In genomic region chr6:120463086-120463871, GRCm38 (mm10) we compare ENCODE assay signal across 8 mouse cellular contexts. TPM values are rescaled to one million over a fixed set of nuclear protein-coding genes. Genes with fewer than 3 reads are reported as not detected.
DNase-seq lines count a peak whose midpoint lies in the region; ATAC-seq lines count a peak whose summit lies in the region.

TSS of gene Il17ra (plus strand) at chr6:120463247.

- H3K27me3 ChIP-seq in hindbrain, embryonic 15.5 days = peaks cover 7% of the 10 kb centered on the region; the same call in 1 of the 2 replicates
- peaks cover 36% of the 10 kb centered on the region for H3K27me3 ChIP-seq in limb, embryonic 15.5 days
- peaks cover 40% of the 10 kb centered on the region for H3K27me3 ChIP-seq in midbrain, embryonic 15.5 days (replicated peaks)

- DNase-seq in heart, adult 11 months = peak; percentile 98
- DNase-seq in heart, adult 8-10 months (ENCODE audit: low spot score) = no peak
- DNase-seq in c-Kit-negative CD71-positive TER-119-positive erythroid progenitor cells, embryonic 14.5 days (ENCODE audit: low read depth, low spot score) = peak; percentile 76
- peak; percentile 66 for DNase-seq in gastrocnemius, adult 18-20 months (ENCODE audit: low spot score)
- peak; percentile 88 to 89 for DNase-seq in spleen, postnatal 36 days (ENCODE audit: low spot score in 2 of 2)

- peak within 1 kb of the TSS; percentile 55 for H3K4me3 ChIP-seq in hindbrain, embryonic 15.5 days
- H3K4me3 ChIP-seq in limb, embryonic 15.5 days = peak within 1 kb of the TSS; percentile 66
- H3K4me3 ChIP-seq in midbrain, embryonic 15.5 days = peak within 1 kb of the TSS; percentile 54

- no peak within 1 kb of the TSS for H3K27ac ChIP-seq in hindbrain, embryonic 15.5 days (replicated peaks)
- no peak within 1 kb of the TSS for H3K27ac ChIP-seq in limb, embryonic 15.5 days
- no peak within 1 kb of the TSS for H3K27ac ChIP-seq in midbrain, embryonic 15.5 days

- H3K4me1 ChIP-seq in hindbrain, embryonic 15.5 days (replicated peaks) = peaks cover 17% of the 10 kb centered on the region
- peaks cover 17% of the 10 kb centered on the region for H3K4me1 ChIP-seq in limb, embryonic 15.5 days
- H3K4me1 ChIP-seq in midbrain, embryonic 15.5 days = peaks cover 15% of the 10 kb centered on the region

- peak within 1 kb of the TSS; percentile 43 for H3K9ac ChIP-seq in hindbrain, embryonic 15.5 days
- H3K9ac ChIP-seq in limb, embryonic 15.5 days = peak within 1 kb of the TSS; percentile 37
- peak within 1 kb of the TSS; percentile 48 for H3K9ac ChIP-seq in midbrain, embryonic 15.5 days

- H3K9me3 ChIP-seq in hindbrain, embryonic 15.5 days = no peaks in the 10 kb centered on the region
- no peaks in the 10 kb centered on the region for H3K9me3 ChIP-seq in limb, embryonic 15.5 days
- H3K9me3 ChIP-seq in midbrain, embryonic 15.5 days = no peaks in the 10 kb centered on the region

- H3K4me2 ChIP-seq in hindbrain, embryonic 15.5 days = peak within 1 kb of the TSS; percentile 62
- H3K4me2 ChIP-seq in limb, embryonic 15.5 days = peak within 1 kb of the TSS; percentile 70
- H3K4me2 ChIP-seq in midbrain, embryonic 15.5 days = peak within 1 kb of the TSS; percentile 70

- ATAC-seq in hindbrain, embryonic 15.5 days (ENCODE audit: low FRiP score, low read depth) = peak; percentile 79
- ATAC-seq in limb, embryonic 15.5 days (ENCODE audit: insufficient number of reproducible peaks, low FRiP score, low TSS enrichment, low read depth) = peak; percentile 69; the same call in 1 of the 2 replicates
- ATAC-seq in midbrain, embryonic 15.5 days (replicated peaks) = peak; percentile 82

- under 1% methylated on average over 84 of the region's 90 CpGs for WGBS in hindbrain, embryonic 15.5 days
- WGBS in limb, embryonic 15.5 days = under 1% methylated on average over 89 of the region's 90 CpGs
- WGBS in midbrain, embryonic 15.5 days = 2% methylated on average over 90 of the region's 90 CpGs

- no peaks in the 10 kb centered on the region for H3K36me3 ChIP-seq in hindbrain, embryonic 15.5 days
- no peaks in the 10 kb centered on the region for H3K36me3 ChIP-seq in limb, embryonic 15.5 days
- no peaks in the 10 kb centered on the region for H3K36me3 ChIP-seq in midbrain, embryonic 15.5 days (replicated peaks)

RNA-seq across cellular contexts. Expression of gene Il17ra, which starts in this region (rescaled TPM):
- total RNA-seq in heart, adult 8-10 months (2022) = 1 to 10 TPM; 2.4 to 5.1 (median 3.0) TPM
- 1 to 10 TPM; 1.3 to 1.4 TPM for total RNA-seq in gastrocnemius, adult 18-20 months (2021)
- polyA plus RNA-seq in hindbrain, embryonic 15.5 days (2015; fragmentation: Nextera tagmentation; extraction: Ambion mirVana) = 5.7 and 6.0 TPM in 2 replicates
- 8.1 and 8.7 TPM in 2 replicates for polyA plus RNA-seq in limb, embryonic 15.5 days (2015; fragmentation: Nextera tagmentation; extraction: Ambion mirVana)
- 2.9 and 4.2 TPM in 2 replicates for polyA plus RNA-seq in midbrain, embryonic 15.5 days (2015; fragmentation: Nextera tagmentation; extraction: Ambion mirVana)
